Mouse (Mus musculus): Measurements from ENCODE around the gene Mip. TPM values are rescaled to one million over a fixed set of nuclear protein-coding genes. Genes with fewer than 3 reads are reported as not detected.

Mip gene
- polyA plus RNA-seq, 1 experiment from 2014 or later: not detected

DNA sequence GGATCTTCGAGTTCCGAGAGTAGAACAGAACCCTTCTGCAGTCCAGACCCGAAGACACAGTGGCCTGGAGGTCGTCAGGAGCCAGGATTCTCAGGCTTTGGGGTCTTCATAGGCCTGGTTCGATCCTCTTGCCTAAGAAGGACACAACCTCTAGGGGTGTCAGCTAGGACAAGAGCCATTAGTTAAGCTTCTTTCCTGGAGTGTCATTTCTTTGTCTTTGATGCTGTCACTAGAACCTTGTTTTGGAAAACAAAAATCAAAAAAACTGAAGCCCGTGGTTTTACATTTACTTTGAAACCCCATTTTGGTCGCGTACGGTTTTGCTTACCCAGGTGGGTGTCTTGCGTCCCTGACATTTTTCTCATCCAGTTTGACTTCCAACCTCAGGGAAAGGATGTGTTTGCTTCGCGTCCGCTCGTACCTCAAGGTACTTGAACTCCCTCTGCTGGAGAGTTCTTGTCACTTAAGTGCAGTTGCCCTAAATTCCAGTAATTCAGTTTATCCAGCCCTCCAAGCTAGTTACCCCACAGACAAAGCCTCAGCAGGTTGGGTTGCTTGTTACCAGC lies 6.9 kb downstream of the Mip start:
- Histone ChIP-seq H3K4me1 (peaks cover 41% of the 10 kb centered on the region), H3K4me2 (peak overlapping the region; percentile 83), H3K9ac (peak overlapping the region; percentile 91), H3K4me3 (peak overlapping the region; percentile 80), H3K27ac (peak overlapping the region; percentile 95), H3K36me3 (peaks cover 18% of the 10 kb centered on the region), H3K27me3 (replicated peaks) (no peaks in the 10 kb centered on the region), H3K9me3 (replicated peaks) (no peaks in the 10 kb centered on the region)
- WGBS (ENCODE audit: insufficient replicate concordance): under 1% methylated on average over 14 of the region's 14 CpGs
- ATAC-seq: peak; percentile 53

DNA sequence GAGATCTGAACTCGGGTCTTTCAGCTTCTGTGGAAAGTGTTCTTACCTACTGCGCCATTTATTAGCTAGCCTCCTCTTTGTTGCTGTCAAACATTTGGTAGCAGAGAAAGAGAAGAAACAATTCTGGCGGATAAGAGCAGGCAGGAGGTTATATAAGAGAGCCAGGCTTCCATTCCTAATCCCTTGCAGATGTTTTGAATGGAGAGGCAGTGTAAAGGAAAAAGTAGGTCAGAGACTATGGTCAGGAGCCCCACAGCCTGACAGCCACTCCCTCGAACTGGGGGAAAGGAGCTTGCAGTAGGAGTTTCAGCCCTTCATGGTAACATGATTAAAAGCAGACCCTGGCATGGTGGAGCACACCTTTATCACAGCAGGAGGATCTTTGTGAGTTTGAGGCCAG lies 10.7 kb downstream of the Mip start:
- Histone ChIP-seq H3K27ac (no peak overlapping the region), H3K36me3 (peaks cover 48% of the 10 kb centered on the region), H3K27me3 (replicated peaks) (no peaks in the 10 kb centered on the region), H3K4me1 (peaks cover 58% of the 10 kb centered on the region), H3K9ac (no peak overlapping the region), H3K4me3 (no peak overlapping the region), H3K4me2 (no peak overlapping the region), H3K9me3 (replicated peaks) (no peaks in the 10 kb centered on the region)
- ATAC-seq: no peak
- WGBS (ENCODE audit: insufficient replicate concordance): 62% methylated on average over 4 of the region's 4 CpGs

DNA sequence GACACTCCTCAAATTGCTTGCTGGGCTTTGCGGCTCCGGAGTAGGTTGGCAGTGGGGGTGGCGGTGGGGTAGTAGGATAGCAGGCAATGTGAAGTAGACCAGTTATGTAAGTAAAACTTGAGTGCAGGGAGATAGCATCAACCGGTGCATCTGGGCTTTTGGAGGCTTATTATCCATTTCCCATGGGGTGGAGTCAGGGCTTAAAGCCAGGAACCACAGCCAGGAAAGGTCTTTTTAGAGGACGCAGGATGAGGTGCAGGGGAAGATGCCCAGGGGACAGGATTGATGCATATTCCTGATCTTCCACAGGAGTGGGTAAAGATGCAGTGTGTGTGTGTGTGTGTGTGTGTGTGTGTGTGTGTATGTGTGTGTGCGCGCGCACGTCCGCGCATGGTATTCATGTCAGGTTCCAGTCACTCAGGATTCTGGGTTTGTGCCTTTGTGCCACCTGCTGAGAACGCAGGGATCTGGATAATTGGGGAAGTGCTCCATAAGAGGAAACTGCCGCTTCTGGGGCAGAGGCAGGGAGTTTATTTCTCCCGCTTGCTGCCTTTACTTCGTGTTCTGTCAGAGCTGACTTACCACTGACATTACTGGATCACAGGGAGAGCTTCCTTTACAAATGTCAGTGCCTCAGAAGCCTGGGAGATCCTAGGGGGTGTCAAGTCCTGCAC lies 12.3 kb downstream of the Mip start:
- Histone ChIP-seq H3K36me3 (peaks cover 64% of the 10 kb centered on the region), H3K9ac (no peak overlapping the region), H3K27me3 (replicated peaks) (no peaks in the 10 kb centered on the region), H3K4me3 (no peak overlapping the region), H3K4me1 (peaks cover 54% of the 10 kb centered on the region), H3K27ac (0 out of 2 replicates have a peak overlapping the region, but pooled peaks have one; percentile 17), H3K4me2 (no peak overlapping the region), H3K9me3 (replicated peaks) (no peaks in the 10 kb centered on the region)
- 72% methylated on average over 15 of the region's 15 CpGs for WGBS (ENCODE audit: insufficient replicate concordance)
- no peak for ATAC-seq

DNA sequence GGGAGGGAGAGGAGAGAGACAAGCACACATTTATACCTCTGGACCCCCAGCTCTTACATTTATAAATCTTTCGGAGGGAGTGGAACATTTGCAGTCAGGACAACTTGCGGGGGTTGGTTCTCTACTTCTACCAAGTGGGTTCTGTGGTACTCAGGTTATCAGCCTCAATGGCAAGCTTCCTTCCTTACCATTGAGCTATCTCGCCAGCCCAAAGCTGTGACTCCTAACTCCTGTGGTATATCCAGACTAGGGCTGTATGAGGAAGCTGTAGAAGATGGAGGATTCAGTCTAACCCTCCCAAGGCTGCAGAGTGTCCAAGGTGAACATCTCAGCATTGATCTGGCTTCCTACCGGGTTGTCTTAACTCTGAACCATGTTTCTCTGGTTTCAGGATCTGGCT lies 13.5 kb downstream of the Mip start:
- peak overlapping the region; percentile 22; the same call in 1 of the 2 replicates for H3K27ac ChIP-seq
- H3K4me1 ChIP-seq: peaks cover 44% of the 10 kb centered on the region
- H3K9ac ChIP-seq: no peak overlapping the region
- WGBS (ENCODE audit: insufficient replicate concordance): 69% methylated on average over 4 of the region's 4 CpGs
- H3K4me3 ChIP-seq: no peak overlapping the region
- H3K27me3 ChIP-seq (replicated peaks): no peaks in the 10 kb centered on the region
- no peak for ATAC-seq
- H3K36me3 ChIP-seq: peaks cover 71% of the 10 kb centered on the region
- H3K9me3 ChIP-seq (replicated peaks): no peaks in the 10 kb centered on the region
- no peak overlapping the region for H3K4me2 ChIP-seq

DNA sequence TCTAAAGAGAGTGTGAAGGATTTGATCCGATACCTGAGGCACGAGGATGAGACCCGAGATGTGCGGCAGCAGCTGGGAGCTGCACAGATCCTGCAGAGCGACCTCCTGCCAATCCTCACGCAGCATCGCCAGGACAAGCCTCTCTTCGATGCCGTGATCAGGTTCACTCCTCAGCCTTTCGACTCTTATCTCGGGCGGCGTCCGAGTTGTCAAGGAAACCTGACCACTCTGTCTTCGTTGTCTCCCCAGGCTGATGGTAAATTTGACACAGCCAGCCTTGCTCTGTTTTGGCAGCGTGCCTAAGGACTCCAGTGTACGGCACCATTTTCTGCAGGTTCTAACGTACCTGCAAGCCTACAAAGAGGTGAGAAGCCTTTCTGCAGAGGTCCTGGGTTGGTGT lies 14.5 kb downstream of the Mip start:
- Histone ChIP-seq H3K27ac (no peak overlapping the region), H3K4me1 (peaks cover 38% of the 10 kb centered on the region), H3K36me3 (peaks cover 73% of the 10 kb centered on the region), H3K9ac (no peak overlapping the region), H3K4me2 (no peak overlapping the region), H3K27me3 (replicated peaks) (no peaks in the 10 kb centered on the region), H3K9me3 (replicated peaks) (no peaks in the 10 kb centered on the region), H3K4me3 (no peak overlapping the region)
- WGBS (ENCODE audit: insufficient replicate concordance): 54% methylated on average over 18 of the region's 18 CpGs
- no peak for ATAC-seq

DNA sequence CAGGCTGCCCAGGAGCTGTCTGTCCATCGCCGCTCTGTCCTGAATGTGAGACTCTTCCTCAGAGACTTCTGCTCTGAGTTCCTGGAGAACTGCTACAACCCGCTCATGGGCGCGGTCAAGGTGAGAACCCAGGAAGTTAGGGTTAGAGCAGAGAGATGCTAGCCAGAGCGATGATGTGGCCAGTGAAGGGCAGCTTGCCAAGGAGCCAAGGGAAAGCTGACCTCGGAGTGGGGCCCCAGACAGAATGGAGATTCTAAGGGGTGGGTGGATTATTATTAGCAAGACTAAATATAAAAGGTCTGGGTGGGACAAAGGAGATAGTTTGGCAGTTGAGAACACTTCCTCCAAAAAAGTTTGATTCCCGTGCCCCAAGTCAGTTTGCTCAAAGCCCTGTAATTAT lies 17.6 kb downstream of the Mip start:
- WGBS (ENCODE audit: insufficient replicate concordance): 89% methylated on average over 8 of the region's 8 CpGs
- H3K36me3 ChIP-seq: peaks cover 93% of the 10 kb centered on the region
- no peak for ATAC-seq

DNA sequence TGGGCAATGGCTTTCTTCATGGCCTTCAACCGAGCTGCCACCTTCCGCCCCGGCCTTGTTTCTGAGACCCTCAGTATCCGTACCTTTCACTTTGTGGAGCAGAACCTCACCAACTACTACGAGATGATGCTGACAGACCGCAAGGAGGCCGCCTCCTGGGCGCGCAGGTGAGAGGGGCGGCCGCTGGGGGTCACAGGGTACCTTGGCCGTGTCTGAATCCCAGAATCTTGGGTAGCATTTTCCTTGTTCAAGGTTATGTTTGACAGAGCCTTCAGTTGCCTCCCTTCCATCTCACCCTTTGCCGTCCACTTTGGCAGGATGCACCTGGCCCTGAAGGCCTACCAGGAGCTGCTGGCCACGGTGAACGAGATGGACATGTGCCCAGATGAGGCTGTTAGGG lies 18.5 kb downstream of the Mip start:
- Histone ChIP-seq H3K36me3 (peaks cover 98% of the 10 kb centered on the region), H3K4me1 (peaks cover 14% of the 10 kb centered on the region), H3K9me3 (replicated peaks) (no peaks in the 10 kb centered on the region), H3K4me3 (no peak overlapping the region), H3K27me3 (replicated peaks) (no peaks in the 10 kb centered on the region), H3K27ac (no peak overlapping the region), H3K9ac (no peak overlapping the region), H3K4me2 (no peak overlapping the region)
- WGBS (ENCODE audit: insufficient replicate concordance): 90% methylated on average over 15 of the region's 15 CpGs
- no peak for ATAC-seq

More for the DNA sequence above, 17.6 kb downstream of the Mip start:
- Histone ChIP-seq H3K27me3 (replicated peaks) (no peaks in the 10 kb centered on the region), H3K27ac (no peak overlapping the region), H3K4me1 (peaks cover 23% of the 10 kb centered on the region), H3K4me2 (no peak overlapping the region), H3K4me3 (no peak overlapping the region), H3K9me3 (replicated peaks) (no peaks in the 10 kb centered on the region), H3K9ac (no peak overlapping the region)

- no peak overlapping the region for H3K4me3 ChIP-seq
- 0 out of 2 replicates have a peak overlapping the region, but pooled peaks have one; percentile 47 for H3K27ac ChIP-seq
- H3K36me3 ChIP-seq: peaks cover 100% of the 10 kb centered on the region
- WGBS (ENCODE audit: insufficient replicate concordance): 81% methylated on average over 17 of the region's 17 CpGs
- H3K27me3 ChIP-seq (replicated peaks): no peaks in the 10 kb centered on the region
- H3K4me1 ChIP-seq: no peaks in the 10 kb centered on the region
- H3K9ac ChIP-seq: no peak overlapping the region
- ATAC-seq: no peak
- H3K9me3 ChIP-seq (replicated peaks): no peaks in the 10 kb centered on the region
- H3K4me2 ChIP-seq: no peak overlapping the region
Observed at GRCm38 (mm10) chr10:128247020-128247732, 21.5 kb downstream of the Mip start.

- H3K4me1 ChIP-seq: no peaks in the 10 kb centered on the region
- no peak overlapping the region for H3K4me2 ChIP-seq
- no peak overlapping the region for H3K4me3 ChIP-seq
- no peak overlapping the region for H3K9ac ChIP-seq
- ATAC-seq: no peak
- no peak overlapping the region for H3K27ac ChIP-seq
- no peaks in the 10 kb centered on the region for H3K27me3 ChIP-seq (replicated peaks)
- H3K9me3 ChIP-seq (replicated peaks): no peaks in the 10 kb centered on the region
- WGBS (ENCODE audit: insufficient replicate concordance): 87% methylated on average over 13 of the region's 13 CpGs
- peaks cover 80% of the 10 kb centered on the region for H3K36me3 ChIP-seq
Observed at GRCm38 (mm10) chr10:128250565-128250964, 24.9 kb downstream of the Mip start.

- peaks cover 48% of the 10 kb centered on the region for H3K36me3 ChIP-seq
- H3K27me3 ChIP-seq (replicated peaks): no peaks in the 10 kb centered on the region
- H3K9ac ChIP-seq: no peak within 1 kb of the TSS
- no peak within 1 kb of the TSS for H3K4me2 ChIP-seq
- H3K4me1 ChIP-seq: 0 out of 2 replicates have a peak, but pooled peaks cover under 1% of the 10 kb centered on the region
- WGBS (ENCODE audit: insufficient replicate concordance): 77% methylated on average over 4 of the region's 4 CpGs
- no peaks in the 10 kb centered on the region for H3K9me3 ChIP-seq (replicated peaks)
- ATAC-seq: no peak
- H3K27ac ChIP-seq: no peak within 1 kb of the TSS
- H3K4me3 ChIP-seq: no peak within 1 kb of the TSS
Observed at GRCm38 (mm10) chr10:128253677-128254255, 28.1 kb downstream of the Mip start, which contains the start of gene Apon. Gene Apon (plus strand): TSS chr10:128254096.

- no peak overlapping the region for H3K9ac ChIP-seq
- H3K4me3 ChIP-seq: no peak overlapping the region
- no peaks in the 10 kb centered on the region for H3K9me3 ChIP-seq (replicated peaks)
- no peak overlapping the region for H3K27ac ChIP-seq
- H3K4me2 ChIP-seq: no peak overlapping the region
- peaks cover 9% of the 10 kb centered on the region; the same call in 1 of the 2 replicates for H3K4me1 ChIP-seq
- ATAC-seq: no peak
- peaks cover 26% of the 10 kb centered on the region for H3K36me3 ChIP-seq
- no peaks in the 10 kb centered on the region for H3K27me3 ChIP-seq (replicated peaks)
- WGBS (ENCODE audit: insufficient replicate concordance): 78% methylated on average over 8 of the region's 8 CpGs
Observed at GRCm38 (mm10) chr10:128255925-128256324, 30.3 kb downstream of the Mip start.

DNA sequence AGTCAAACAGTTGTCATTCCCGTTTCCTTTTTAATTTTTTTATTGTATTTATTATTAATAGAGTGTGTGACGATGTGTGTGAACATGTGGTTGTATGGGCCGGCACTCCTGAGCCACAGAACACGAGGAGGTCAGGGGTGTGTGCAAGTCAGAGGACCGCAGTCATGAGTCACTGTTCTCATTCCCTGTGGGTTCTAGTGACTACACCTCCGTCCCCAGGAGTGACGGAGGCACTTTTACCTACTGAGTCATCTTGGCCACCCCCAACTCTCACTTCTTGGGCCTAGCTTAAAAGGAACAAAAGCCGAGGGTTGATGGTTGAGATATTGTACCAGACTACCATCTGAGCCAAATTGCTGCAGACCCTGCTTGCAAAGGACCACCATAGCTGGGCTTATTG lies 30.7 kb downstream of the Mip start:
- no peak overlapping the region for H3K4me3 ChIP-seq
- no peak overlapping the region for H3K4me2 ChIP-seq
- H3K27me3 ChIP-seq (replicated peaks): no peaks in the 10 kb centered on the region
- WGBS (ENCODE audit: insufficient replicate concordance): 79% methylated on average over 8 of the region's 8 CpGs
- no peaks in the 10 kb centered on the region for H3K9me3 ChIP-seq (replicated peaks)
- peaks cover 9% of the 10 kb centered on the region; the same call in 1 of the 2 replicates for H3K4me1 ChIP-seq
- peaks cover 22% of the 10 kb centered on the region for H3K36me3 ChIP-seq
- H3K27ac ChIP-seq: no peak overlapping the region
- no peak for ATAC-seq
- H3K9ac ChIP-seq: no peak overlapping the region

Measured in liver, embryonic 12.5 days (tissue).